Mouse (Mus musculus): Measurements from ENCODE around the gene Olfr559. TPM values are rescaled to one million over a fixed set of nuclear protein-coding genes. Genes with fewer than 3 reads are reported as not detected.
A peak's percentile ranks its signal among the peaks of the same experiment; 100 is the strongest.

The Olfr559 gene
- not detected in 2 replicates for polyA plus RNA-seq (2015; fragmentation: Nextera tagmentation; extraction: Ambion mirVana)

GRCm38 (mm10) chr7:102727391-102727790 lies at the start of gene Olfr559:
Gene Olfr559, minus strand, starts transcription at chr7:102727491.
- H3K9me3 ChIP-seq (replicated peaks), result no peaks in the 10 kb centered on the region
- ATAC-seq (replicated peaks; ENCODE audit: low FRiP score), result no peak
- H3K4me1 ChIP-seq, result no peaks in the 10 kb centered on the region
- no peak within 1 kb of the TSS for H3K27ac ChIP-seq
- H3K9ac ChIP-seq, result no peak within 1 kb of the TSS
- H3K27me3 ChIP-seq, result no peaks in the 10 kb centered on the region
- H3K36me3 ChIP-seq, result no peaks in the 10 kb centered on the region
- H3K4me3 ChIP-seq (replicated peaks), result no peak within 1 kb of the TSS
- no peak within 1 kb of the TSS for H3K4me2 ChIP-seq

- H3K4me1 ChIP-seq, result no peaks in the 10 kb centered on the region
- no peak within 1 kb of the TSS for H3K9ac ChIP-seq
- H3K4me2 ChIP-seq, result no peak within 1 kb of the TSS
- no peak within 1 kb of the TSS for H3K4me3 ChIP-seq (replicated peaks)
- no peaks in the 10 kb centered on the region for H3K36me3 ChIP-seq
- H3K9me3 ChIP-seq (replicated peaks), result no peaks in the 10 kb centered on the region
- H3K27me3 ChIP-seq, result no peaks in the 10 kb centered on the region
- no peak within 1 kb of the TSS for H3K27ac ChIP-seq
- 68% methylated on average over 2 of the region's 2 CpGs for WGBS
- ATAC-seq (replicated peaks; ENCODE audit: low FRiP score), result no peak
These were observed 43.6 kb upstream of the Olfr559 start, which contains the start of gene Olfr561 for GRCm38 (mm10) chr7:102770921-102771320. Gene Olfr561, plus strand, starts transcription at chr7:102771221.

- Histone ChIP-seq H3K9ac (no peak within 1 kb of the TSS), H3K4me3 (replicated peaks) (no peak within 1 kb of the TSS), H3K9me3 (replicated peaks) (no peaks in the 10 kb centered on the region), H3K27me3 (no peaks in the 10 kb centered on the region), H3K27ac (no peak within 1 kb of the TSS), H3K4me2 (no peak within 1 kb of the TSS), H3K36me3 (no peaks in the 10 kb centered on the region), H3K4me1 (no peaks in the 10 kb centered on the region)
- no peak for ATAC-seq (replicated peaks; ENCODE audit: low FRiP score)
- 82% methylated on average over 4 of the region's 4 CpGs for WGBS
These were observed 32.0 kb upstream of the Olfr559 start, which contains the start of the genes Olfr560 and Olfr78 for GRCm38 (mm10) chr7:102759266-102759665. Gene Olfr560, minus strand, starts transcription at chr7:102759366. Gene Olfr78, minus strand, starts transcription at chr7:102759471.

- Histone ChIP-seq H3K9ac (no peak overlapping the region), H3K4me2 (no peak overlapping the region), H3K27me3 (no peaks in the 10 kb centered on the region), H3K36me3 (no peaks in the 10 kb centered on the region), H3K4me3 (replicated peaks) (no peak overlapping the region), H3K4me1 (no peaks in the 10 kb centered on the region), H3K27ac (no peak overlapping the region), H3K9me3 (replicated peaks) (no peaks in the 10 kb centered on the region)
- 27% methylated on average over 1 of the region's 1 CpGs for WGBS
- no peak for ATAC-seq (replicated peaks; ENCODE audit: low FRiP score)
These were observed 24.8 kb upstream of the Olfr559 start for GRCm38 (mm10) chr7:102752086-102752485.

GRCm38 (mm10) chr7:102737705-102738104 lies 10.4 kb upstream of the Olfr559 start:
- H3K9ac ChIP-seq, result no peak overlapping the region
- H3K4me2 ChIP-seq, result no peak overlapping the region
- H3K36me3 ChIP-seq, result no peaks in the 10 kb centered on the region
- ATAC-seq (replicated peaks; ENCODE audit: low FRiP score), result no peak
- H3K4me1 ChIP-seq, result no peaks in the 10 kb centered on the region
- no peak overlapping the region for H3K4me3 ChIP-seq (replicated peaks)
- H3K27ac ChIP-seq, result no peak overlapping the region
- H3K9me3 ChIP-seq (replicated peaks), result no peaks in the 10 kb centered on the region
- 34% methylated on average over 2 of the region's 2 CpGs for WGBS
- H3K27me3 ChIP-seq, result no peaks in the 10 kb centered on the region

- no peak overlapping the region for H3K4me2 ChIP-seq
- H3K9ac ChIP-seq, result no peak overlapping the region
- 0 out of 2 replicates have a peak, but pooled peaks have one; percentile 9 for ATAC-seq (replicated peaks; ENCODE audit: low FRiP score)
- no peak overlapping the region for H3K4me3 ChIP-seq (replicated peaks)
- no peaks in the 10 kb centered on the region for H3K9me3 ChIP-seq (replicated peaks)
- H3K36me3 ChIP-seq, result no peaks in the 10 kb centered on the region
- H3K4me1 ChIP-seq, result no peaks in the 10 kb centered on the region
- H3K27ac ChIP-seq, result no peak overlapping the region
- WGBS, result 29% methylated on average over 1 of the region's 1 CpGs
- no peaks in the 10 kb centered on the region for H3K27me3 ChIP-seq
These were observed 6.5 kb upstream of the Olfr559 start for GRCm38 (mm10) chr7:102733793-102734192.

GRCm38 (mm10) chr7:102718970-102719369 lies 8.3 kb downstream of the Olfr559 start, which contains the start of gene Olfr33:
Gene Olfr33, minus strand, starts transcription at chr7:102719070.
- WGBS, result 48% methylated on average over 1 of the region's 1 CpGs
- Histone ChIP-seq H3K9me3 (replicated peaks) (no peaks in the 10 kb centered on the region), H3K4me2 (no peak within 1 kb of the TSS), H3K36me3 (no peaks in the 10 kb centered on the region), H3K27ac (no peak within 1 kb of the TSS), H3K4me1 (no peaks in the 10 kb centered on the region), H3K4me3 (replicated peaks) (no peak within 1 kb of the TSS), H3K27me3 (no peaks in the 10 kb centered on the region), H3K9ac (no peak within 1 kb of the TSS)
- no peak for ATAC-seq (replicated peaks; ENCODE audit: low FRiP score)

GRCm38 (mm10) chr7:102701915-102702314 lies 25.4 kb downstream of the Olfr559 start, which contains the start of gene Olfr558:
Gene Olfr558, plus strand, starts transcription at chr7:102702215.
- Histone ChIP-seq H3K4me2 (no peak within 1 kb of the TSS), H3K36me3 (no peaks in the 10 kb centered on the region), H3K4me3 (replicated peaks) (no peak within 1 kb of the TSS), H3K9ac (no peak within 1 kb of the TSS), H3K27ac (no peak within 1 kb of the TSS), H3K27me3 (no peaks in the 10 kb centered on the region), H3K9me3 (replicated peaks) (no peaks in the 10 kb centered on the region), H3K4me1 (no peaks in the 10 kb centered on the region)
- no peak for ATAC-seq (replicated peaks; ENCODE audit: low FRiP score)

- Histone ChIP-seq H3K36me3 (no peaks in the 10 kb centered on the region), H3K27ac (no peak overlapping the region), H3K4me3 (replicated peaks) (no peak overlapping the region), H3K4me2 (no peak overlapping the region), H3K4me1 (no peaks in the 10 kb centered on the region), H3K9me3 (replicated peaks) (no peaks in the 10 kb centered on the region), H3K9ac (no peak overlapping the region), H3K27me3 (no peaks in the 10 kb centered on the region; the same call in 1 of the 2 replicates)
- 90% methylated on average over 7 of the region's 7 CpGs for WGBS
- ATAC-seq (replicated peaks; ENCODE audit: low FRiP score), result no peak
These were observed 28.8 kb downstream of the Olfr559 start for GRCm38 (mm10) chr7:102698461-102698860.

- no peaks in the 10 kb centered on the region for H3K9me3 ChIP-seq (replicated peaks)
- no peaks in the 10 kb centered on the region for H3K4me1 ChIP-seq
- H3K36me3 ChIP-seq, result no peaks in the 10 kb centered on the region
- no peak within 1 kb of the TSS for H3K4me2 ChIP-seq
- no peak within 1 kb of the TSS for H3K4me3 ChIP-seq (replicated peaks)
- WGBS, result 75% methylated on average over 5 of the region's 5 CpGs
- H3K27me3 ChIP-seq, result no peaks in the 10 kb centered on the region; the same call in 1 of the 2 replicates
- H3K27ac ChIP-seq, result no peak within 1 kb of the TSS
- no peak within 1 kb of the TSS for H3K9ac ChIP-seq
- no peak for ATAC-seq (replicated peaks; ENCODE audit: low FRiP score)
These were observed 31.7 kb downstream of the Olfr559 start, which contains the start of gene Olfr557 for GRCm38 (mm10) chr7:102695358-102696125. Gene Olfr557, plus strand, starts transcription at chr7:102695910.

- Histone ChIP-seq H3K4me1 (no peaks in the 10 kb centered on the region), H3K27me3 (no peaks in the 10 kb centered on the region), H3K27ac (peak within 1 kb of the TSS; percentile 83), H3K4me2 (peak within 1 kb of the TSS; percentile 81), H3K9ac (peak within 1 kb of the TSS; percentile 72), H3K9me3 (replicated peaks) (no peaks in the 10 kb centered on the region), H3K36me3 (peaks cover 6% of the 10 kb centered on the region; the same call in 1 of the 2 replicates), H3K4me3 (replicated peaks) (peak within 1 kb of the TSS; percentile 73)
- ATAC-seq (replicated peaks; ENCODE audit: low FRiP score), result peak; percentile 100
- under 1% methylated on average over 40 of the region's 40 CpGs for WGBS
These were observed 40.3 kb downstream of the Olfr559 start, which contains the start of gene Trim68 for GRCm38 (mm10) chr7:102686944-102687501. Gene Trim68, minus strand, starts transcription at chr7:102687327.

- Histone ChIP-seq H3K4me2 (no peak overlapping the region), H3K9ac (no peak overlapping the region), H3K27me3 (no peaks in the 10 kb centered on the region), H3K27ac (no peak overlapping the region), H3K4me3 (replicated peaks) (no peak overlapping the region), H3K36me3 (peaks cover 27% of the 10 kb centered on the region; the same call in 1 of the 2 replicates), H3K9me3 (replicated peaks) (no peaks in the 10 kb centered on the region), H3K4me1 (no peaks in the 10 kb centered on the region)
- WGBS, result 76% methylated on average over 1 of the region's 1 CpGs
- ATAC-seq (replicated peaks; ENCODE audit: low FRiP score), result no peak
These were observed 45.4 kb downstream of the Olfr559 start for GRCm38 (mm10) chr7:102681916-102682315.

Data from kidney, embryonic 15.5 days (tissue).